Mouse (Mus musculus) layer of hippocampus, postnatal 14 days (tissue): ENCODE measurements at regions not wholly inside any gene's neighbourhood (a gene's known extent, or its start where the extent isn't known, plus 50 kb on each side); places are given as distances from the start of the nearest gene placed in this dataset.

Source experiments
- DNase-seq, 2 experiments: peaks; one replicate each; pipeline ENCODE4 v3.0.0; 2021 to 2022; ENCODE audit warnings: low spot score in 2 of 2, mixed read lengths in 1 of 2

DNA sequence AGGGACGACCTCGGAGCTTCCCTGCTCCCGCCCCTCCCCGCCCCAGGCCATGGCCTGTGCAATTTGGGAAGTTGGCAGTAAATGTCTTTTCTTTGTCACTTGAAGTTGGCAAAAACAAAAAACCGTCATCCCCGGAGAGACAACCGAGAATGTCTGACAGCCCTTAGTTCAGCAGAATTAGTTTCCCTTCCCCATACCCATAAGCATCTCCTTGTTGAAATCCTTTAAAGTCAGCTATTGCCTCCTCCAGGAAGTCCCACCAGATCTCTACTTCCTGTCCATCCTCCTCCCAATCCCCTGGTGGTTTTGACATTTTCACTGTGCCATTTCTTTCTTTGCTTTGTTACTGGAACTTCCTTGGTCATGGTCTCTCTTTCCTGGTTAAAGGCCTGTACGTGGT is 54.8 kb downstream of the Foxb1 start:
- DNase-seq, result no peak

DNA sequence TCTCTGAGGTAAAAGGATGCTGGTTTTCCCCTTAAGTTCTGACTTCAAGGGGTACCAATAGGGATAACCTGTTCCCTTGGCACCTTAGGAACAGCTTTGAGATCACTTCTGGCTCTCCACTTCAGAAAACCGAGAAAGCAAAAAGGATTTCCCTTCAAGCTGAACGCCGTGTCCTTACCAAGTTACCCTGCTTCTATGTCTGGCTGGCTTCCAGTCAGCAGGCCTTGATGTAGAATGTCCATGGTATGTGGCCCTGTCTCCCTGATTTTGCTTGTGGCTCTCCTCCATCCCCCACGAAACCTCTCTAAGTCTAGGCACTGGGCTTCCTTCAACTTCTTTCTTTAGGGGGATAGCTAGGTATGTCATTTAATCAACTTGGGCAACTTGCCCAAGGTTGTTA is 55.7 kb downstream of the Foxb1 start:
- no peak for DNase-seq

DNA sequence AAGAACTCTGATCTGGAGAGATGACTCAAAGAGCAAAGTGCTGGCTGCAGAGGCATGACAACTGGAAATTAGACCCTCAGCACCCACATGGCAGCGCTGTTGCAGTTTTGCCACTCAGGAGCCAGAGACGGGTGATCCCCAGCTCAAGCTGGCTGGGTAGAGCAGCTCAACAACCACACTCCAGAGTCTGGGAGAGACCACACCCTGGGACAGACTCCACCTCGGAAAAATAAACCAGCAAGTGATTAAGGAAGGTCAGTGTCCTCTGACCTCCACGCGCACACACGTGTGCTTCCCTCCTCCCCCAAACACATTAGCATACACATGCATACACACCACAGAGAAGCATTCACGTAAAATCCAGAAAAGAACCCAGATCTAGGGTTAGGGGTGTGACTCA is 57.0 kb downstream of the Foxb1 start:
- DNase-seq, result no peak

DNA sequence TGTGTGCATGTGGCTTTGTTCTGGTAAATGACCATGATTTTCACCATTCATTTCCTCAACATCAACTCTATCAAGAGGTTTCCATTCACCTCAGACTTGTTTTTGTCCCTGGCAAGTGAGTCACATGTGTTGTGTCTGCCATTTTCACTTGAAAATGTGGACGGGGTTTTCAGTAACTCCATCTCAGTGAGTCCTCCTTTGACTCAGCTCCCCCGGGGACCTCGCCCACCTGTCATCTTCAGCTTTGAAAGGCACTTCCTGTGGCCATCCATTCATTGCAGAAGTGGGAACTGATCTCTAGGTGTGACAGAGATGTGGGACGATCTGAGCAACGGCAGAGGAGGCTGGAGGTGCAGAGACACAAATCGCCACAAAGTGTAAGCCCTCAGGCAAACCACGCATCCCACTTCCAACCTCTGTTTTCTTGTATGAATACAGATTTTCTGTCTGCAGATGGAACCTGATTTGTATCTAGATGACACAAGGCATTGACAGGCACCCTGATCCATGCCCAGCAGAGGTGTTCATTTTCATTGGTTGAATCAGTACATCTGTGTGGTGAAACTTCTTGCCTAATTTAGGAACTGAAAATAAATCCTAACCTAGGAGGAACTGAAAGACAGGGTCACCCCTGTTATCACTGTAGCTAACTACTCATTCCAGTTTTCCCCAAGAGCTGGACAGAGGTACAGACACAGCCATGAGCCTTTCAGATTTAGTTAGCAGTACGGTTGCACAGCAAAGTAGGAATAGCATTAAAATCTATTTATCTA is 58.4 kb downstream of the Foxb1 start:
- DNase-seq, result no peak

DNA sequence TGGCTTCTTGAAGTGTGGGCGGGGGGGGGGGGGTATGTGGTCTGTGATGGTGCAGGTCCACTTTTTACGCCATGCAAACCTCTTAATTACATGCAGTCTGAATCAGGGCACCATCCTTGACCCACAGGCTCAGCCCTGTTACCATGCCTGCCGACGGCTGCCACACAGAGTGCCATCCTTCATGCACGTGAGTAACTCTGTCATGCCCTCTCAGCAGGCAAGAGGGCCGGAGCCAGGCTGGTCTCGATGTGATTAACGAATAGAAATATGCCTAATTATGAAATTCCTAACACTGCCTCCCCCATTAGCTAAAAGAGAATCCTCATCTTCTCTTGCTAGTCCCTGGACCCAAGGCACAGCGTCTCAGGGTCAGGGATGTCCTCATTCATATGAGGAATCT is 60.0 kb downstream of the Foxb1 start:
- no peak for DNase-seq

DNA sequence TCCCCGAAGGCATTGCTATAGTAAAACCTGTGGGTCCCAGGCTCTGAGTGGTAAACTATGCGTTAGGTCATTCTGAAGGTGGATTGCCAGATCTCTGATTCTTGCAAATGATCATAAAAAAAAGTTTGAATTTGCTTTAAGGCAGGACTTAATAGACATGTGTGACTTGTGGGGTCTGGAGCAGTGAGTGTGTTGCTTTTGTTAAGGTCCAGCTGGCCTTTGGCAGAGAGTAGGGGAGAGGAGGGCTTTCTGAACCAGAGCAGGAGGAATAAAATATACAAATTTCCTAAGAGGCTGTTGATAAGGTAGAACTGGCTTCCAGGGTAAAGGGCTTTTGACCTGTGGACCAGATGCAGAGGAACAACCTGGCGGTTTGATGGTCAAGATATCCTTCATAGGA is 69.0 kb downstream of the Foxb1 start:
- no peak for DNase-seq

DNA sequence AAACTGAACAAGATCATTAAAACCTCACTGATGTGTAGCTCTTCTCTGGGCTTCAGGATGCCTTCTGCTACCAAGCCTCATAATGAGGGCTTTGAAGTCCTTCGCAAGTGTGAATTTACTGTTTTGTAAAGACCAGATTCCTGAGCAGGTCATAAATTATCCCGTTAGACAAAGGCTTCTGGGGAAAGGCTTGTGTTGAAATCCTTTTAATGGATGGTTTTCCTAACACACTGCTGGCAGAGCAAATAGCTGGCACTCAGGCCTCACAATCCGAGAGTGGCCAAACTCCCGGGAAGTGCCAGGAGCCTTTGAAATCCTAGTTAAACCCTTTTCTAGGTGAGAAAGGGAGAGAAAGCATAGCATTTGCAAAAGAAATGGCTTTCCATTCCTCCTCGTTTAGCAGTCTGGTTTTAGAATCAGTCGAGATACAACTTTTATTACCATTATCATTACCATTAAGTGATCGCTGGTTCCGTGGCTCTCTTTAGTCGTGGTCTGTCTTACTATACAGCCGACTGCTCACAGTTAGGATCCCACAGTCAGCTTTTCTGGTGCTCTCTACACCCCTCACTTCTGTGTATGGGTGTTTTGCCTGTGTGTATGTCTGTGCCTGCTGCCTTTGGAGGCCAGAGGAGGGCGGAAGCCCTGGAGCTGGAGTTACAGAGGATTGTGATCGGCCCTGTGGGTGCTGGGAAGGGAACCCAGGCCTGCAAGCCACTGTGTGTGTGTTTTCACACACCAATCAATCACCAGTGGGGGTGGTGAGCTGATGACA is 73.2 kb downstream of the Foxb1 start:
- peak in 1 of 2 experiments; percentile 18 for DNase-seq

DNA sequence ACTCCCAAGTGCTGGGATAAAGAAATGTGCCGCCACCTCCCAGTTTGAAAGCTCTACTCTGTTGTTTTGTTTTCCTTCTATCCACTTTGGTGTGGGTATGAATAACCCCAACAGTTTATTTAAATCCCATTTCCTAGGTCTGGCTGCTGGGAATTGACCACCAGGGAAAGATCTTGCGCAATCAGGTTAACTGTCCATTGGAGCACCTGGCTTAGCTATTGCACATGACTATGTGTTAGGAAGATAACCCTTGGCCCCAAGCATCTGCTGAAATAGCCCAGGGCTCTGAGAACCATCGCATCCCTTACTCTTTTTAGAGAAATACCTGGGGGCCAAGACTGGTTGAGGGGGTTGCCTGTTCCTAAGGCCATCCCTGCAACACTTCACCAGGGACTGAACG is 74.0 kb downstream of the Foxb1 start:
- DNase-seq, result no peak

DNA sequence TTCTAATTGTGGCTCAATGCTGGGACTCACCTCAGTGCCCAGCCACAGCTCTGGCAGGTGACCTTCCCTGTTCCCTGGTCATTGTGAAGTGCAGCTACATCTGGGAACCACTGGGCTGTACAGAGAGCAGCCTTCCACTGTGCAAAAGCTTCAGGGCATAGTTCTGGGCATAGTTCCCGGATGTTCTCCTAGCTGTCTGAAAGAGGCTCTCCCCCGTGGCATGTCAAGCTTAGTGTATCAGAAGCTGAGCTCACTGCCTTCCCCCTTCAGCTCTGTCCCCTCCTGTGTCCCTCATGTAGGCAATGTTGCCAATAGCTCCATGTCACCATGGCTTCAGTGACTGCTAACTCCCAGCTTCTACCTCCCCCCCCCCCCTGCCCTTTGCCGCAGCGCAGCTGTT is 75.1 kb downstream of the Foxb1 start:
- no peak for DNase-seq

DNA sequence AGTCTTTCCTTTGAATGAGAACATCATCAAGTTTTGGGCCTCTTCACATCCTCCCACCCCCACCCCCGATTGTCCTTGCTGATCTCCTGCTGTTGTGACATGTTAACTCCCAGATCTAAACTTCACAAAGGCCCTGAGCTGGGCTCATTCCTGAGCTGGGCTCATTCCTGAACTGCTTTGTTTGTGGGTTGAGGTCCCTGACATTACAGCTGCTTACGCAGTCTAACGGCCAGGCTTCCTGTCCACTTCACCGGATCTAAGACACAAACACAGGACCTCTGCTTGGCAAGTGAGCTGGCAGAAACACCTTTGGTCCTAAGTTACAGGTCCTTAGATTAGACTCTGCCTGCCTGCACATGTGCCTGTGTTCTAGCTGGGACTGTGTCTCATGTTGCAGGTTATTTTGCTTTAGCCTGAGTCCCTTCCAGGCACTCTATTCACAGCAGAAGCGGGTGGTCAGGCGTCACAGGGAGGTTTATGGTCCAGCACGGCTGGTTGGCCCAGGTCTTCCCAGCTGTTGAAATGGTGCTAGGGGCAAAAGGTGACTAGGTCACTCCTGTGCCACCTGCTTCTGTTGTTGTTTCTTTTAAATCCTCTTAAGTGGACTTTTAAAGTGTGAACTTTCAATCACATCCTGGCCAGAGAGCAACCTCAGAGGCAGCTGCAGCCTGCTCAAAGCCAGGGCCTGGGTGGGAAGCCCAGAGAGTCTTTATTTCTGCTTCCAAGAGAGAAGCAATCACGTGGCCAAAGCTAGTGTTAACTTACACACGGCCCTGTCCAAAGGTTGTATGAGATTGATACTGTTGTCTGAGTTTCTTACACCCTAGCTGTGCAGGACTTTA is 79.1 kb downstream of the Foxb1 start:
- no peak for DNase-seq

DNA sequence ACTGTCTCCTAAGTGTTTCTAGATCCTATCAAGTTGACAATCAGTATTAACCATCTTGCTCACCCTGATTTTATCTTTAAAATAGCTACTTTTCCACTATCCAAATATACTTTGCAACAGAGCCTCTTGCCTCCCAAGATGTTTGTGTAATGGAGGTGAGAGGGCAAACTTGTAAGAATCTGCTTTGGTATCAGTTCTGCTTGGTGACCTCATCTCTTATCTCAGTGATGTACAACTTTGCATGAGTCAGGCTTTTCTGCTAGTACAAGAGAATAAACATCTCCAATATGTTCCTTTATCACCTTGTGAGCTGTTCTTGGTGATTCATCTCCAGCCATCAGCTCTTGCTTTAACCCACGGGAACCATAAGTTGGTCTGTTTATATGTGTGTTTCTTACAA is 82.1 kb downstream of the Foxb1 start:
- DNase-seq, result no peak

DNA sequence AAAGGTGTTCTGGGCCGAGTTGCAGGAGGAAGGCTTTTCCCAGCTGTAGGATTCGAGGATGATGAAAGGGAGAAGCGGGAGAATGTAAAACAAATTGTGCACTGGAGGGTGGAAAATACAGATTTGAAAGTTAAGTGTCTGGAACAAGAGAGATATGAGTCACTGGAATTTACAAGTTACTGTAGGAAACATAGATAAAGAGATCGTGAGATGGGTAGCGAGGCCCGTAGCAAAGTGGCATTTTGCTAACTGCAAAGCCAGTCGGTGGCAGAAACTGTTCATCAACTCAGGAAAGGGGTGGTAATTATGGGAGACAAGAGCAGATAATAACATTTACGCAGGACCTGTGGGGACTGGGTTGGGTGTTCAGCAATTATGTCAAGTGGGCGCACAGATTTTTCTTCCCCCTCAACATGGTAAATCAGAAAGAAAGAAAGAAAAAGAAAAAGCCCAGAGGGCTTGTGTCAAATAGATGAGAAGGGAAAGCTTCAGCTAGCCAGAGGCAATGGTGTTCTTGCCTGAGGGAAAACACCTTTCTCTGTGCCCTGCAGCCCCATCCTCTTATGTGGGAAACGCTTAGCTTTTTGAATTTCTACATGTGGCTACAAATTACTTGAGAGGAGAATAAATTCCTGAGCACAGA is 87.2 kb downstream of the Foxb1 start:
- DNase-seq, result no peak

DNA sequence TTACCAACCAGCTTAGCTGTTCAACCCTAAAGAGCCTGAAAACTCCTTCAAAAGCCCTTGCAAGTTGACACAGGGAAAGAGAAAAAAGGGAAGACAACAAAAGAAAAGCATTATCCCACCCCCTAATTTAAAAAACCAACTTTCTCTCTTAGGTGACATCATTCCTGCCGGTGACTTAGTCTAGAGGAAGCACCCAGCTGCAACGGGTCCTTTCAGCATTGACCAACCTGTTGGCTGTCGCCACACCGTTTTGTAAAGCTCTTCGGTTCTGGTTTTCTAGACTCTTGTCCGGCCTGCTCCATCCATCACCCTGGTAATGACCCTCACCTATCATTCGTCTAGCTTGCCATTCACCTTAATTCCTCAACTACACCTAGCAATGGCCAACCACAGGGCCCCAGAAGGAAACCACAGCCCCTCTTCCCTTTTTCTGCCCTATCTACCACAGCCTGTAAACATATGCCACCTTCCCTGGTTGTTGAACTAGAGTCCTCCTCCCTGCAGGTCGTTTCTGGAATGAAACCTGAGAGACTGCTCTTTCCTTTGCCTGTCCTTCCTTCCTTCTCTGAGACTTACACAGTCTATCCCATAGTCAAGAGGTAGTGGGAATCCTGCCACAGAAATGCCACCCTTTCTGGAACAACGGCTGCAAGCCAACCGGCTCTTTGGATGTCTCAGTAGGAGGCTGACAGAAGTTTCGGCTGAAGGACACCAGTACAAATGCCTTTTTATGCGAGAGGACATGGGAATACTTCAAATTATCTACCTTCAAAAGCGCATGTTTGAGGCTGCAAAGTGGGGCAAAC is 87.9 kb downstream of the Foxb1 start:
- DNase-seq, result no peak

DNA sequence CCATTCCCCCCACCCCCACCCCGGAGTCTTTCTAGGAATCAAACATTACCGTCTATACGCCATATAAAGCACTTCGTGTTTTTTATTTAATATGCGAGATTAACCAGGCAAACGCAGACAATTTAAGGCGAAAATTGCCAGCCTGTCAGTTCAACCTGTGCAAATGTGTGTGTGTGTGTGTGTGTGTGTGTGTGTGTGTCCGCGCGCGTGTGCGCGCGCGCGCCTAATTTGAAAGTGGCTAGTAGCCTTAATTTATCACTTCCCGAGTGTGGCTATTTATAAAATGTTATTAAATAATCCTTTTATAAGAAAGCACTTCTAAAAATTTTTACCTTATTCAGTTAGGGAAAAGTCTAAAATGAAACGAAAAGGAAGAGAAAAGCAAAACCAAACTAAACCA is 89.5 kb downstream of the Foxb1 start:
- no peak for DNase-seq

DNA sequence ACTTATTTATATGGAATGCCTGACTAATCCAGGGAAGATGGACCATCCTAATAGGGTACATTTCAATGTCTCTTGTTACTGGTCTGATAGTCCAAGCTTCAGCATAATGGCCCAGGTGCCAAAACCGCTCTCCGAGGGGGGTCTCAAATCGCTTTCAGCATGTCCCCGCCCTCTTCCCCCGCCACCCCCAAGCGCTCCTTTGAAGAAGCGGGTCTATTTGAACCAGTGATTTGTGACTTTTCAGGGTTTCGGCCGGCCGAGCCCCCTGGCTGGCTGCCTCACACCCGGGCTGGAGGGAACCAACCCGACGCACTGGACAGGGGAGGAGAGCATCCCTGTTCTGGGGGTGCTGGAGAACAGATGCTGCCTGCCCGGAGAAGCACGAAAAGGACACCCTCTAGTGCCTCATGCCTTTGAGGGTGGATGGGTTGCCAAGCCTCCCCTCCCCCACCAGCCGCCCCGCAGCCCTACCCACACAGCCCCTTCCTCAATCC is 90.1 kb downstream of the Foxb1 start:
- DNase-seq, result no peak

DNA sequence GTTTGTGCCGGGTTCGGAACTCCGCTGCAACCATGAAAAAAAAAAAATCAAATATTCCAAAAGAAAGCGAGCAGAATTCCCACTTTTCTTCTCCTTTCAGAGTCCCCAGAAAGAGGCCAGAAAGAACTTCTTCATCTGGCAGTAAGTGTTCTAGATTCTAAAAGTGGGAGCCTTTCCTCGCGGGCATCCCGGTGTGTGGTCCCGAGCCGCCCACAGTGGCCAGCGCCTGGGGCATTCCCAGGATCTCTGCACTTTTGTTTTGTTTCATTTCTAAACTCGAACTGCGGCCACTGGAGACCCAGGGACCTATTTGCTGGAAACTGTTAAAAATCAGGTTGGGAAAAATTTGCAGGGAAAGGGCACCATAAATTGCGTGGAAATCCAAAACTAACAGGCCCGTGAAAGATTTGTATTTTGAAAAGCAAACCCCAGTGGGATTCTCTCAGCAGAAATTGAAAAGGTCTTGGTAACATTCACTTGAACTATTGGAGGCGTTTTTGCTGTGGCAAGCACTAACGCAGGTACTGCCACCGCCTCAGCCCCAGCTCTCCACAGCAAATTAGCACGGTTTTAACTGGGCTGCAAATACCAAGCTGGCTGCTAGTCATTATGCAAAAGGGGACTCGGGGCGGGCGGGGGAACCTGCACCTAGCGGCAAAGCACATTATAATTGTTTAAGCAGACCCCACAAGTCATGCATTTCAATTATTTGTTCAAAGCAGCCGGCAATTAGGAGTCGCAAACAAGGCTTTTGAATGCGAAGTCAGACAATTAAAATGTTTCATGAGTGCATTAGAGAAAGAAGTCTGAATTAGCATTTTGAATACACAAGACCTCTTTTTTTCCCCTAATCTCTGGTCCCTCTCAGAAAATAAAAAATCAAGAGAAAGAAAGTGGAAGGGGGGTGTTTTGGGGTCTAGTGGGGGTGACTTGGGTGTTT is 90.9 kb downstream of the Foxb1 start:
- peak in 1 of 2 experiments; percentile 20 for DNase-seq

DNA sequence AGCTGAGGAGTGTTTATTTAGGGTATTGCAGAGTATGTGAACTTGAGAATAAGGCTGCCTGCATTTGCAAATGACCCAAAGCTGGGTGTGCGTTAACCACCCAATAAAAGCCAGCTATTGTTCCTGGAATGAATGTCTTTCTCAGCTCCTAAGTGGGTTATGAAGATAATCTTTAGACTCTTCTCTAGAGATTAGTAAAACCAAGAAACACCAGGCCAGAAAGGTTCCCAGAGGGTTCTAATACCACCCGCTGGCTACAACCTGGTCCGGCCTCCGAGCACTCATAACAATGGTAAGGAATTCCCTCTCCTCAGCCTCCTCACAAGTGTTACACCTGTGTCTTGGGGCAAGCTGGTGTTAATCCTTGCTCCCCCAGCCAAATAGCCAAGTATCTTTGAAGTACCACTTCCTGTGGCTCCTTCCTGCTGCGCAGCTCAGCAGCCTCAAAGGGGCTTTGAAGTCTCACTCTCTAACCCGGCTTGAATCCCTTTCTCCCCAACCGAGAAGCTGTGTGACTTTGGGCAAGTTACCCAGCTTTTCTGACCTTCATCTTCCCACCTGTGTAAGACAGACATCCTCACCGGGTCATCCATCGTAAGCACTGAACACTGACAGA is 92.2 kb downstream of the Foxb1 start:
- no peak for DNase-seq

DNA sequence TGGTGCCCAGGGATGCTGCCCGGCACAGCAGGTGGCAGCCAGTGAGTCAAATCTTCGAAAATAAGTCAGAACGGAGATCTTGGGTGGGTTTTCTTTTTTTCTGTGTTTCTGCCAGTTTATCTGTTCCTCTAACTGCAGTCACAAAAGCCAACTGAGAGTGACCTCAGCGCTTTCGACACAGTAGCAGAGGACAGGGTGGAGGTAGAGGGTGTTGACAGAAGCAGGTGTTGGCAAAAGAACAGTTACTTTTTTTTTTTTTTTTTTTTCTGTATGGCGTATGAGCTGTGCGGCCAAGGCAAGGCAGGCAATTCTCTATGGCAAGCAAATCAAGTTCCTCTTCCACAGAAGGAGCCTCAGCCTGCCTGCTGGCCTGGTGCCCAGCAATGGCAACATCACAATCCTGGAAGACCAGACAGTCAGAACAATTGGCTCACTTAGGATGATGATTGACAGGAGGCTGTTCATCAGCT is 93.6 kb downstream of the Foxb1 start:
- peak; percentile 17 to 45 for DNase-seq

DNA sequence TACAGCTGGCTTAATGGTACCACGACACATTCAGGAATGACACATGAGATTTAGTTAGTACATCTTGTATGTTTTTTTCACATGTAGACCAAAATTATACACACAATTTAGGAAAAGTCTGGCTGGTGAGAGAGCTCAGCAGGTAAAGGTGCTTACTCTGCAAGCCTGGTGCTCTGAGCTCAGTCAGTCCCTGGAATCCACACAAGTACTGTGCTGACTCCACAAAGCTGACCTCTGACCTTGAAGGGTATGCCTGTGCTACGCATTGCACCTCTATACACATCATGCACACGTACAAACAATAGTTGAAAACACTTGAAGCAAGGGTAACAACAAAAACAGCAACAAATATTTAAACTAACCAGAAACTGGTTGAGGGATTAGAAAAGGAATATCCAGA is 96.5 kb downstream of the Foxb1 start:
- no peak for DNase-seq
